Mouse (Mus musculus) kidney, embryonic 14.5 days (tissue): Measurements from ENCODE around the gene Zfp784. TPM values are rescaled to one million over a fixed set of nuclear protein-coding genes. Genes with fewer than 3 reads are reported as not detected.

Experiments used
- ATAC-seq: fragments of 200-750 bp; cut with Nextera tagmentation; 2 replicates; pipeline ENCODE4 v1.8.0; 2017; ENCODE audit warnings: moderate number of reproducible peaks, mild to moderate bottlenecking, moderate TSS enrichment, moderate library complexity; ENCODE audit not compliant: low FRiP score, low TSS enrichment
- H3K27ac ChIP-seq: fragments of 300-500 bp; sonication (generic); 2 replicates; pipeline ENCODE4 v1.5.1; 2014; ENCODE audit warnings: low read depth, mild to moderate bottlenecking, low read length, moderate library complexity, mixed read lengths
- H3K27me3 ChIP-seq: fragments of 300-500 bp; sonication (generic); 2 replicates; pipeline ENCODE4 v1.6.1; 2014; ENCODE audit warnings: mild to moderate bottlenecking, low read length; ENCODE audit not compliant: control insufficient read depth, insufficient read depth
- H3K36me3 ChIP-seq: fragments of 300-500 bp; sonication (generic); 2 replicates; pipeline ENCODE4 v1.6.1; 2014; ENCODE audit warnings: low read length, mixed read lengths; ENCODE audit not compliant: control insufficient read depth, insufficient read depth
- H3K4me1 ChIP-seq: fragments of 300-500 bp; sonication (generic); 2 replicates; pipeline ENCODE4 v1.6.1; 2014; ENCODE audit warnings: low read length, mixed read lengths; ENCODE audit not compliant: control insufficient read depth, insufficient read depth
- H3K4me2 ChIP-seq: fragments of 300-500 bp; sonication (generic); replicated peaks from 2 replicates; pipeline ENCODE4 v1.6.1; 2014; ENCODE audit warnings: low read depth, mild to moderate bottlenecking, low read length
- H3K4me3 ChIP-seq: fragments of 300-500 bp; sonication (generic); 2 replicates; pipeline ENCODE4 v1.5.1; 2014; ENCODE audit warnings: mild to moderate bottlenecking, low read length
- H3K9ac ChIP-seq: fragments of 300-500 bp; sonication (generic); 2 replicates; pipeline ENCODE4 v1.6.1; 2014; ENCODE audit warnings: low read depth, mild to moderate bottlenecking, low read length, moderate library complexity
- H3K9me3 ChIP-seq: fragments of 300-500 bp; sonication (generic); 2 replicates; pipeline ENCODE4 v1.6.1; 2016; ENCODE audit warnings: low read length; ENCODE audit not compliant: control insufficient read depth
- WGBS: fragments of 180-500 bp; shearing (Covaris S2); extraction: QIAGEN DNeasy Blood & Tissue Kit; methylation state at CpG from one replicate; pipeline ENCODE4 v1.1.7; 2014; 5-methylcytosine and 5-hydroxymethylcytosine counted together
- polyA plus RNA-seq: library from polyadenylated mRNA; unstranded; fragments of >200 nt; fragmentation: Nextera tagmentation; extraction: Ambion mirVana; gene quantifications from 2 replicates; pipeline ENCODE4 v1.2.1, GENCODE M21; 2014

The Zfp784 gene
- polyA plus RNA-seq, 1 experiment from 2014 or later: 5.0 TPM

- peak overlapping the region; percentile 89 for H3K9ac ChIP-seq
- peak; percentile 88 for ATAC-seq
- H3K4me3 ChIP-seq: peak overlapping the region; percentile 82
- H3K27ac ChIP-seq: peak overlapping the region; percentile 99
- under 1% methylated on average over 60 of the region's 60 CpGs for WGBS
- peaks cover 22% of the 10 kb centered on the region for H3K4me1 ChIP-seq
- peak overlapping the region; percentile 73 for H3K4me2 ChIP-seq
- no peaks in the 10 kb centered on the region for H3K9me3 ChIP-seq
- peaks cover 6% of the 10 kb centered on the region; the same call in 1 of the 2 replicates for H3K27me3 ChIP-seq
- H3K36me3 ChIP-seq: peaks cover 8% of the 10 kb centered on the region; the same call in 1 of the 2 replicates
Measured at GRCm38 (mm10) chr7:5060944-5061773, 22.9 kb upstream of the Zfp784 start.

GRCm38 (mm10) chr7:5060239-5060731 lies 22.0 kb upstream of the Zfp784 start:
- peak; percentile 8; the same call in 1 of the 2 replicates for ATAC-seq
- peaks cover 18% of the 10 kb centered on the region for H3K4me1 ChIP-seq
- H3K9me3 ChIP-seq: no peaks in the 10 kb centered on the region
- H3K4me3 ChIP-seq: peak overlapping the region; percentile 82
- peak overlapping the region; percentile 99 for H3K27ac ChIP-seq
- H3K36me3 ChIP-seq: no peaks in the 10 kb centered on the region
- peaks cover 12% of the 10 kb centered on the region; the same call in 1 of the 2 replicates for H3K27me3 ChIP-seq
- 3% methylated on average over 27 of the region's 27 CpGs for WGBS
- peak overlapping the region; percentile 73 for H3K4me2 ChIP-seq
- H3K9ac ChIP-seq: peak overlapping the region; percentile 89

DNA sequence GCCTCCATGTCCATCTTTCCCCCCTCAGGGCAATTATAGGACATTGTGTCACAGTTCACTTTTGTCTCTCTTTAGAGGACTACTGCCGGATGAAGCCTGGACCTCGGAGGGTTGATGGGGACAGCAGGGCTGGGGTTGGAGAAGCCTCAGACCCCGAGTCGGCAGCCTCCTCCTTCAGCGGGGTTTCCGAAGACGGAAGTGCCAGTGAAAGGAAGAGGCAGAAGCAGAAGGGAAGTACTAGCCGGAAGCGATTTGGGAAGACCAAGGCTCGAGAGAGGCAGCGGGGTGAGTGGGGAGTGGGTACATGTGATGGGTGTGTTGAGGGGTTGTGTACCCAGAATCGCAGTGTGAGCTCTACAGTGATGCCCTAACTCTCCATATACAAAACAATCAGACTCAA lies 21.2 kb upstream of the Zfp784 start:
- Histone ChIP-seq H3K27ac (no peak overlapping the region), H3K4me1 (peaks cover 19% of the 10 kb centered on the region), H3K4me3 (no peak overlapping the region), H3K9ac (no peak overlapping the region), H3K9me3 (no peaks in the 10 kb centered on the region), H3K4me2 (no peak overlapping the region), H3K36me3 (no peaks in the 10 kb centered on the region), H3K27me3 (peaks cover 20% of the 10 kb centered on the region)
- 91% methylated on average over 12 of the region's 12 CpGs for WGBS
- ATAC-seq: no peak

DNA sequence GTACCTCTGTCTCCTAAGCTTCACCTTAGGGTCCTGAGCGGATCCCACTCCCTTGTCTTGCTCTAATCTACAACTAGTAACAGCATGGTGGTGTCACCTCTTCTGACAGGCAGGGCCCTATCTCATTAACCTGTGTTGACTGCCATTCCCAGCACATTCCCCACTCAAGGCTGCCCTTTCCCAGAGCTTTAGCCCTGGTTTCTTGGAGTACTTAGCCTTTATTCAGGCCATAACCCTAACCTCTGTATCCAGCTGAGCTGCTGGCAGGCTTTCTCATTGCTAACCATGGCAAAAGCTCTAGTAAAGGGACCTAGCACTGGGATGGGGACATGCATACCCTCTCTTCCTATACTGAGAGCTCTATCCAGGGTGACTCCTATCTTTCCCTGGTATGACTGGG lies 20.4 kb upstream of the Zfp784 start:
- Histone ChIP-seq H3K36me3 (no peaks in the 10 kb centered on the region), H3K9me3 (no peaks in the 10 kb centered on the region), H3K4me1 (peaks cover 20% of the 10 kb centered on the region; the same call in 1 of the 2 replicates), H3K9ac (no peak overlapping the region), H3K27ac (no peak overlapping the region), H3K4me2 (no peak overlapping the region), H3K27me3 (peaks cover 28% of the 10 kb centered on the region), H3K4me3 (no peak overlapping the region)
- no peak for ATAC-seq
- WGBS: 95% methylated on average over 1 of the region's 1 CpGs

DNA sequence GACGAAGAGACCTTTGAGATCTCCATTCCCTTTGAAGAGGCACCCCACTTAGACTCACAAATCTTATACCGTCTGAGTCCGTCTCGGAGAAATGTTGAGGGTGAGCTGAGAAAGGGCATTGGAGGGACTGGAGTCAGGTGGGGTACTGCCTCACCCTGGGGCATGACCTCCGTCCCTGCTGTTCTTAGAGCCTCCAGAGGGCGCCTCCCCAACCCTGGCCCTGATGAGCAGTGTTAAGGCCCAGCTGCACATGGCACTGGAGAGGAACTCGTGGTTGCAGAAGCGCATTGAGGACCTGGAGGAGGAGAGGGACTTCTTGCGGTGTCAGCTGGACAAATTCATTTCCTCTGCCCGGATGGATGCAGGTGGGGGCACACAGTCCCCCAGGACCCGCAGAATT lies 19.6 kb upstream of the Zfp784 start:
- peak overlapping the region; percentile 90 for H3K4me2 ChIP-seq
- WGBS: 33% methylated on average over 11 of the region's 11 CpGs
- peaks cover 35% of the 10 kb centered on the region for H3K27me3 ChIP-seq

GRCm38 (mm10) chr7:5057381-5057780 lies 19.1 kb upstream of the Zfp784 start:
- H3K9ac ChIP-seq: peak overlapping the region; percentile 75
- 27% methylated on average over 8 of the region's 8 CpGs for WGBS

More for the DNA sequence above, 19.6 kb upstream of the Zfp784 start:
- peaks cover 24% of the 10 kb centered on the region for H3K4me1 ChIP-seq
- ATAC-seq: no peak
- H3K4me3 ChIP-seq: no peak overlapping the region; the same call in 1 of the 2 replicates
- H3K27ac ChIP-seq: no peak overlapping the region
- peak overlapping the region; percentile 75; the same call in 1 of the 2 replicates for H3K9ac ChIP-seq
- no peaks in the 10 kb centered on the region for H3K36me3 ChIP-seq
- no peaks in the 10 kb centered on the region for H3K9me3 ChIP-seq

GRCm38 (mm10) chr7:5056651-5057263 lies 18.5 kb upstream of the Zfp784 start:
- Histone ChIP-seq H3K4me3 (peak overlapping the region; percentile 60), H3K9ac (peak overlapping the region; percentile 75), H3K36me3 (no peaks in the 10 kb centered on the region), H3K4me1 (peaks cover 32% of the 10 kb centered on the region), H3K9me3 (no peaks in the 10 kb centered on the region), H3K27me3 (peaks cover 45% of the 10 kb centered on the region), H3K27ac (peak overlapping the region; percentile 42; the same call in 1 of the 2 replicates), H3K4me2 (peak overlapping the region; percentile 90)
- no peak for ATAC-seq
- WGBS: 1% methylated on average over 51 of the region's 55 CpGs

More at GRCm38 (mm10) chr7:5057381-5057780, 19.1 kb upstream of the Zfp784 start:
- no peaks in the 10 kb centered on the region for H3K36me3 ChIP-seq
- peaks cover 28% of the 10 kb centered on the region for H3K4me1 ChIP-seq
- H3K4me2 ChIP-seq: peak overlapping the region; percentile 90
- H3K9me3 ChIP-seq: no peaks in the 10 kb centered on the region
- ATAC-seq: no peak
- H3K27me3 ChIP-seq: peaks cover 38% of the 10 kb centered on the region
- peak overlapping the region; percentile 60 for H3K4me3 ChIP-seq
- no peak overlapping the region for H3K27ac ChIP-seq

- Histone ChIP-seq H3K36me3 (no peaks in the 10 kb centered on the region), H3K9ac (peak overlapping the region; percentile 53; the same call in 1 of the 2 replicates), H3K27me3 (peaks cover 45% of the 10 kb centered on the region), H3K4me3 (peak overlapping the region; percentile 79), H3K4me1 (peaks cover 24% of the 10 kb centered on the region), H3K27ac (no peak overlapping the region), H3K9me3 (no peaks in the 10 kb centered on the region), H3K4me2 (peak overlapping the region; percentile 84)
- ATAC-seq: no peak
- 8% methylated on average over 32 of the region's 32 CpGs for WGBS
Measured at GRCm38 (mm10) chr7:5053456-5054179, 15.4 kb upstream of the Zfp784 start.
